Mouse (Mus musculus) hindbrain, embryonic 11.5 days (tissue): ENCODE results near the gene Babam2. TPM values are rescaled to one million over a fixed set of nuclear protein-coding genes. Genes with fewer than 3 reads are reported as not detected.

Experiments used
- ATAC-seq: fragments of 200-750 bp; cut with Nextera tagmentation; 2 replicates; pipeline ENCODE4 v1.8.0; 2017; ENCODE audit warnings: mild to moderate bottlenecking, moderate TSS enrichment, moderate library complexity; ENCODE audit not compliant: low FRiP score
- DNase-seq: peaks from one replicate; pipeline ENCODE4 v3.0.0-alpha.2; 2015; ENCODE audit warnings: low spot score
- H3K27ac ChIP-seq: fragments of 300-500 bp; sonication (generic); 2 replicates; pipeline ENCODE4 v1.5.1; 2014; ENCODE audit warnings: mild to moderate bottlenecking, low read depth, low read length
- H3K27me3 ChIP-seq: fragments of 300-500 bp; sonication (generic); 2 replicates; pipeline ENCODE4 v1.6.1; 2014; ENCODE audit warnings: mild to moderate bottlenecking, low read length, moderate library complexity, mixed read lengths; ENCODE audit not compliant: control insufficient read depth, insufficient read depth
- H3K36me3 ChIP-seq: fragments of 300-500 bp; sonication (generic); 2 replicates; pipeline ENCODE4 v1.6.1; 2014; ENCODE audit warnings: mild to moderate bottlenecking, low read length, moderate library complexity, mixed read lengths; ENCODE audit not compliant: control insufficient read depth, insufficient read depth
- H3K4me1 ChIP-seq: fragments of 300-500 bp; sonication (generic); replicated peaks from 2 replicates; pipeline ENCODE4 v1.6.1; 2014; ENCODE audit warnings: low read length, mixed read lengths; ENCODE audit not compliant: control insufficient read depth, insufficient read depth
- H3K4me2 ChIP-seq: fragments of 300-500 bp; sonication (generic); replicated peaks from 2 replicates; pipeline ENCODE4 v1.6.1; 2014; ENCODE audit warnings: mild to moderate bottlenecking, low read depth, low read length
- H3K4me3 ChIP-seq: fragments of 300-500 bp; sonication (generic); 2 replicates; pipeline ENCODE4 v1.5.1; 2014; ENCODE audit warnings: low read depth, low read length
- H3K9ac ChIP-seq: fragments of 300-500 bp; sonication (generic); 2 replicates; pipeline ENCODE4 v1.6.1; 2014; ENCODE audit warnings: low read depth, low read length
- H3K9me3 ChIP-seq: fragments of 300-500 bp; sonication (generic); 2 replicates; pipeline ENCODE4 v1.6.1; 2016; ENCODE audit warnings: low read length; ENCODE audit not compliant: control insufficient read depth
- WGBS: fragments of 180-500 bp; shearing (Covaris S2); extraction: QIAGEN DNeasy Blood & Tissue Kit; methylation state at CpG from one replicate; pipeline ENCODE4 v1.1.7; 2014; 5-methylcytosine and 5-hydroxymethylcytosine counted together
- polyA plus RNA-seq: library from polyadenylated mRNA; unstranded; fragments of >200 nt; fragmentation: Nextera tagmentation; extraction: Ambion mirVana; gene quantifications from 2 replicates; pipeline ENCODE4 v1.2.1, GENCODE M21; 2014

Gene Babam2
- polyA plus RNA-seq, 1 experiment from 2014 or later: 36.2 TPM

- no peaks in the 10 kb centered on the region for H3K27me3 ChIP-seq
- 76% methylated on average over 3 of the region's 3 CpGs for WGBS
- H3K4me2 ChIP-seq: no peak overlapping the region
- no peak overlapping the region for H3K4me3 ChIP-seq
- DNase-seq (no peak), ATAC-seq (no peak)
- no peak overlapping the region for H3K27ac ChIP-seq
- no peaks in the 10 kb centered on the region for H3K36me3 ChIP-seq
- H3K9ac ChIP-seq: no peak overlapping the region
- no peaks in the 10 kb centered on the region for H3K4me1 ChIP-seq
- no peaks in the 10 kb centered on the region for H3K9me3 ChIP-seq
Measured at GRCm38 (mm10) chr5:32001771-32002170, 304.3 kb downstream of the Babam2 start.

- DNase-seq (no peak), ATAC-seq (no peak)
- H3K27me3 ChIP-seq: no peaks in the 10 kb centered on the region
- H3K4me1 ChIP-seq: no peaks in the 10 kb centered on the region
- H3K9ac ChIP-seq: no peak overlapping the region
- 84% methylated on average over 3 of the region's 3 CpGs for WGBS
- H3K9me3 ChIP-seq: no peaks in the 10 kb centered on the region
- no peak overlapping the region for H3K4me3 ChIP-seq
- H3K4me2 ChIP-seq: no peak overlapping the region
- H3K36me3 ChIP-seq: no peaks in the 10 kb centered on the region
- H3K27ac ChIP-seq: no peak overlapping the region
Measured at GRCm38 (mm10) chr5:32008401-32008800, 310.9 kb downstream of the Babam2 start.

- no peak overlapping the region for H3K4me3 ChIP-seq
- no peaks in the 10 kb centered on the region for H3K27me3 ChIP-seq
- no peak overlapping the region for H3K27ac ChIP-seq
- H3K9me3 ChIP-seq: no peaks in the 10 kb centered on the region
- H3K36me3 ChIP-seq: no peaks in the 10 kb centered on the region
- H3K4me1 ChIP-seq: no peaks in the 10 kb centered on the region
- ATAC-seq: no peak
- no peak overlapping the region for H3K9ac ChIP-seq
- 91% methylated on average over 4 of the region's 4 CpGs for WGBS
- no peak overlapping the region for H3K4me2 ChIP-seq
- no peak for DNase-seq
Measured at GRCm38 (mm10) chr5:32010056-32010455, 312.6 kb downstream of the Babam2 start.

- WGBS: 81% methylated on average over 2 of the region's 2 CpGs
- Histone ChIP-seq H3K9me3 (no peaks in the 10 kb centered on the region), H3K36me3 (no peaks in the 10 kb centered on the region), H3K27me3 (no peaks in the 10 kb centered on the region), H3K4me1 (no peaks in the 10 kb centered on the region), H3K4me3 (no peak overlapping the region), H3K27ac (no peak overlapping the region), H3K4me2 (no peak overlapping the region), H3K9ac (no peak overlapping the region)
- ATAC-seq (no peak), DNase-seq (no peak)
Measured at GRCm38 (mm10) chr5:32013053-32013452, 315.6 kb downstream of the Babam2 start.

- DNase-seq: no peak
- no peaks in the 10 kb centered on the region for H3K9me3 ChIP-seq
- H3K36me3 ChIP-seq: no peaks in the 10 kb centered on the region
- no peak for ATAC-seq
- 91% methylated on average over 7 of the region's 7 CpGs for WGBS
- H3K27me3 ChIP-seq: no peaks in the 10 kb centered on the region
- no peak overlapping the region for H3K4me3 ChIP-seq
- H3K4me1 ChIP-seq: no peaks in the 10 kb centered on the region
- H3K9ac ChIP-seq: no peak overlapping the region
- no peak overlapping the region for H3K4me2 ChIP-seq
- no peak overlapping the region for H3K27ac ChIP-seq
Measured at GRCm38 (mm10) chr5:32014786-32015185, 317.3 kb downstream of the Babam2 start.

GRCm38 (mm10) chr5:32015949-32016478 lies 318.5 kb downstream of the Babam2 start:
- H3K36me3 ChIP-seq: no peaks in the 10 kb centered on the region
- WGBS: 80% methylated on average over 9 of the region's 9 CpGs
- H3K9me3 ChIP-seq: no peaks in the 10 kb centered on the region
- H3K27ac ChIP-seq: no peak overlapping the region
- H3K9ac ChIP-seq: no peak overlapping the region
- H3K27me3 ChIP-seq: no peaks in the 10 kb centered on the region
- ATAC-seq: no peak
- H3K4me2 ChIP-seq: no peak overlapping the region
- H3K4me1 ChIP-seq: no peaks in the 10 kb centered on the region
- no peak overlapping the region for H3K4me3 ChIP-seq
- DNase-seq: no peak

- H3K36me3 ChIP-seq: no peaks in the 10 kb centered on the region
- DNase-seq: no peak
- no peaks in the 10 kb centered on the region for H3K9me3 ChIP-seq
- H3K27me3 ChIP-seq: no peaks in the 10 kb centered on the region
- no peaks in the 10 kb centered on the region for H3K4me1 ChIP-seq
- no peak overlapping the region for H3K4me2 ChIP-seq
- H3K4me3 ChIP-seq: no peak overlapping the region
- no peak overlapping the region for H3K9ac ChIP-seq
- WGBS: 72% methylated on average over 3 of the region's 3 CpGs
- ATAC-seq: no peak
- no peak overlapping the region for H3K27ac ChIP-seq
Measured at GRCm38 (mm10) chr5:32017686-32018085, 320.2 kb downstream of the Babam2 start.

- no peak overlapping the region for H3K27ac ChIP-seq
- H3K4me2 ChIP-seq: no peak overlapping the region
- WGBS: 92% methylated on average over 2 of the region's 2 CpGs
- no peaks in the 10 kb centered on the region for H3K9me3 ChIP-seq
- H3K4me3 ChIP-seq: no peak overlapping the region
- H3K36me3 ChIP-seq: no peaks in the 10 kb centered on the region
- H3K27me3 ChIP-seq: no peaks in the 10 kb centered on the region
- no peak overlapping the region for H3K9ac ChIP-seq
- ATAC-seq (no peak), DNase-seq (no peak)
- H3K4me1 ChIP-seq: no peaks in the 10 kb centered on the region
Measured at GRCm38 (mm10) chr5:32018276-32018675, 320.8 kb downstream of the Babam2 start.

GRCm38 (mm10) chr5:32029834-32030433 lies 332.4 kb downstream of the Babam2 start:
- H3K27me3 ChIP-seq: no peaks in the 10 kb centered on the region
- no peak overlapping the region for H3K4me2 ChIP-seq
- no peaks in the 10 kb centered on the region for H3K9me3 ChIP-seq
- no peak for ATAC-seq
- H3K9ac ChIP-seq: no peak overlapping the region
- no peak overlapping the region for H3K4me3 ChIP-seq
- WGBS: 95% methylated on average over 3 of the region's 3 CpGs
- DNase-seq: no peak
- H3K27ac ChIP-seq: no peak overlapping the region
- no peaks in the 10 kb centered on the region for H3K36me3 ChIP-seq
- no peaks in the 10 kb centered on the region for H3K4me1 ChIP-seq
